Mouse (Mus musculus) c-Kit-positive CD71-positive TER-119-negative erythroid progenitor cells, embryonic 14.5 days (primary cell): Measurements from ENCODE around the gene Cd27.
"Not testable (repeated sequence)": the region's sequence is repeated elsewhere in the genome, so short reads cannot be mapped to it uniquely, and the experiment has no call there.

Experiments used
- DNase-seq: peaks from one replicate; pipeline ENCODE4 v3.0.0-alpha.2; 2013; ENCODE audit warnings: low read depth

Gene Cd27

DNA sequence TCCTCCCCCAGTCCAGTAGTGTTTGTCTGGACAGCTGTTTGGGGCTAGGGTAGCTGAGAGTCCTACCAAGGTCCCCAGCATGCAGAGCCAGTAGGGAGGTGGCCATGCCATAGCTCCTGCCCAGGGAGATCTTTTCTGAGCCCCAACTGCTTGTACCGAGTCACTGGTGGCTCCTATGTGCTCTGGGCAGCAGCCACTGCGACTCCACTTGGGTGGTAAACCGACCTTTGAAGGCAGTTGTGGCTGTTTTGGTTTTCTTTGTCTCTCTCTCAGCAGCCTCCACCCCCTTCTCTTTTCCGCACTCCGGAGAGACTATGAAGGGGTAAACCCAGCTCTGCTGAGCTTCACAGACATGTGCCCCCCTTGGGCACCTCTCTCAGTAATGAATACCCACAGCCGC is at the start of gene Cd27:
TSS of gene Cd27 (minus strand) at position 229 of the 400 bp plus-strand sequence.
- no peak for DNase-seq

GRCm38 (mm10) chr6:125285890-125286289 is 49.1 kb upstream of the Cd27 start, which contains the start of gene Tuba3a:
Tuba3a (minus strand) TSS chr6:125286042.
- DNase-seq, result no peak

DNA sequence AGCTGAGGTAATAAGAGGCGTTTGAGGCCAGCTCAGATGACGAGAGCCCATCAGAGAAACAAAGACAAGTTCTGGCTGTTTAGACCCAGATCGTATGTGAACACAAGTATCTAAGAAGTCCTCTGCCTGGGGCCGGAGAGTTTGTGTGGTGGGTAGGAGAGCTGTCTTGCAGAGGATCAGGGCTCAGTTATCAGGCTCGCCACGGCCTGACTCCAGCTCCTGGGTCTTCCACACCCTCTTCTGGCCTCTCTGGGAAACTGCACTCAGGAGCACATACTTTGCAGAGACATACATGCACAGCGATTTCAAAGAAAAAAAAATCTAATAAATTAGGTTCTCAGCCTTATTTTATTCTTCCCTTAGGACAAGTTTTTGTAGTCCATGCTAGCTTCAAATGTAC is 47.9 kb upstream of the Cd27 start:
- DNase-seq, result no peak

- no peak for DNase-seq
These were observed 47.4 kb upstream of the Cd27 start for GRCm38 (mm10) chr6:125284250-125284649.

DNA sequence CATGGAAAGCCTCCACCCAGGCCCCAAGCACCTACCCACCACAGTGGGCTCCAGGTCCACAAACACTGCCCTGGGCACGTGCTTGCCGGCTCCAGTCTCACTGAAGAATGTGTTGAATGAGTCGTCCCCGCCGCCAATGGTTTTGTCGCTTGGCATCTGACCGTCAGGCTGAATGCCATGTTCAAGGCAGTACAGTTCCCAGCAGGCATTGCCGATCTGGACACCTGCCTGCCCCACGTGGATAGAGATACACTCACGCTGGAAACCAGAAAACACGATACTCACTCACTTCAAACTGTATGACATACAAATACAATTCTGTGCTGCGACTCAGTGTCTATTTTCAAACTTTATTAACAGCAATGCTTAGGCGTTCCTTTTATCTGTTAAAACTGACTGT is 45.9 kb upstream of the Cd27 start:
- DNase-seq, result not testable (repeated sequence)

DNA sequence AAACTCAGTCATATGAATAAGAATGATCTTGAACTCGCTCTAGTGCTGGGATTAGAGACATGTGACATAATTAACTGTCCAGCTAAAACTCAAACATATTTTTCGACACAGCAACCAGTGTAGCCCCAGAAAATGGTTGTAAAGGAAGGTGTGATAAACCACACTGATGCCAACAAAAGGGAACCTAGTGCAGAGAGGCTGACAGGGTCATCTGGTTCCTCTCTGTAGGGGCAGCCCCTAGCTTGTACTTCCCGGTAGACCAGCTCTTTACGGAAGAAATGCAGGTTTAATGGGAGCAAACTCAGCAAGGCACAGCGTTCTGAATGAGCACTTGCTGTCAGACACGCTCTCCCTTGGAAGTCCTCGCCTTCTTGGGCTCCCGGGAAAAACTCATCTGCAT is 42.9 kb upstream of the Cd27 start:
- DNase-seq, result no peak

DNA sequence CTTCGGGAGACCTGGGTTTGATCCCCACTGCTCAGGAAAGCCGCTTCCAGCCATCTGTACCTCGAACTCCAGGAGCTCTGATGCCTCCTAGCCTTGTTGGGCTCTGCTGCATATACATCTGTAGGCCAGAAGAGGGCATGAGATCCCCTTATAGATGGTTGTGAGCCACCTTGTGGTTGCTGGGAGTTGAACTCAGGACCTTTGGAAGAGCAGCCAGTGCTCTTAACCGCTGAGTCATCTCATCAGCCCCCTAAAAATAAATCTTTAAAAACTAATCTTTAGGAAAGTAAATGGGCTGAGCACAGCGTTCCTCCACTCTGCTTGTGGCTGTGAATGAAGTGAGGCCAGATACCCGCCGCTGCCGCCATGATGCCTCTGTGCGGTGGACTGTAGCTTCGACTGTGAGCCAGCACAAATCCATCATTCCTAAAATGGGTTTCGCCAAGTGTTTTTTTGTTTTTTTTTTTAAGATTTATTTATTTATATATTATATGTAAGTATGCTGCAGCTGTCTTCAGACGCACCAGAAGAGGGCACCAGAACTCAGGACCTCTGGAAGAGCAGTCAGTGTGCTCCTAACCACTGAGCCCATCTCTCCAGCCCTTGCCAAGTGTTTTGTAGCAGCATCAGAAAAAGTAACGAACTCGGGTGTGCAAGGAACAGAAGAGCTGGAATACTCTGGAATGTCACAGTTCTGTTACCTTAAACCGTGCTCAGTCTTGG is 38.2 kb upstream of the Cd27 start:
- DNase-seq, result no peak

DNA sequence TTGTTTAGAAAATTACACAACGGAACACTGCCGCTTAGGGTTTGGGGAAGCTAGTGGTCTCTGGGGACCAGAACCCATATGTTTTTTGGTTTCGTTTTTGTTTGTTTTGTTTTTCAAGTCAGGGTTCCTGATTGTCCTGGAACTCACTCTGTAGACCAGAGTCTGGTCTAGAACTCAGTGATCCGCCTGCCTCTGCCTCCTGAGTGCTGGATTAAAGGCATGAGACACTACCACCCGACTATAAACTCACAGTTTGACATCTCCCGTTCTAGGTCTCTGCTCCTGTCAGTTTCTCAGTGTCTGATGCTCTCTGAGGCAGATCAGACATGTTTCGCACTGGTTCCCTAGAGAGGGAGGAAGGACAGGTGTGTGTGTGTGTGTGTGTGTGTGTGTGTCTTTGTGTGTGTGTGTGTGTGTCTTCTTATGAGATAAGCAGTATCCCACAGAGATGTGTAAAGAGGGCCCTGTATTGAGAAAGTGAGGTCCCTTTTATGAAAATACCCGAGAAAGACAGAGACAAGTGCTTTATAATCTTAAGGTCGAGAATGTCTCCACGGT is 35.5 kb upstream of the Cd27 start:
- DNase-seq, result no peak

DNA sequence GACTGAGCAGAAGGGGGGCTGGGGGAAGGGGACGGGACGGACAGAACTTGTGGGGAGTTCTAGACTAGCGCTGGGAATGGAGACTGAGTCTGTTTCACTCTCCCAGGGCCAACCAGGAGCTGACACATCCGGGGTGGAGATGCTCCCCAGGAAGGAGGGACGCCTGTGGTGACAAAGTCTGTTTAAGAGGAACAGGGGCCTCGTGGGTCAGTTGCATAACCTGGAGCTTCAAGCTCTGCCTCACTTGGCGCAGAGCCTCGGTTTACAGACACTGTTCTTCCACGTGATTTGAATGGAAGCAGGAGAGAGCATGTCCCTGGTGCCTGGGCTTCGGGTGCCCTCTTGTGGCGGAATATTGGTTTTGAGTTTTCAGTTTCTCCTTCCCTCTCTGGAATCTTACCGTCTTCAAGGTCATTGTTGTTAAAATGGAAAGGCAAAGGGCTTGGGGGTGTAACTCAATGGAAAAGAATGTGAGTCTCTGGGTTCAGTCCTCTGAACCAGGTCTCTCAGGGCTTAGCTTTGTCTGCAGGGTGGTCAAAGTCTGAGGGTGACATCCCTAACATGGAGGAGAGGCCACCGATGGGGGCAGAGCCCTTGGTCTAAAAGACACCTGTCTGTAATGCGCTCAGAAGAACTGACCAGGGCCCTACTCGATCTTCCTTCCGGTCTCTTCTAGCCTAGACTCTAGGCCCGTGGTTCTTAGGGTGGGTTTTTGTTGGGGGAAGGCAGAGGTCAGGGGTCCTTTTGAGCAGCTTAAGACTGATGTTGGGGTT is 34.8 kb upstream of the Cd27 start:
- DNase-seq, result peak; percentile 75

- DNase-seq, result no peak
These were observed 32.0 kb upstream of the Cd27 start for GRCm38 (mm10) chr6:125268799-125269198.

- DNase-seq, result no peak
These were observed 30.7 kb upstream of the Cd27 start for GRCm38 (mm10) chr6:125267469-125267868.

DNA sequence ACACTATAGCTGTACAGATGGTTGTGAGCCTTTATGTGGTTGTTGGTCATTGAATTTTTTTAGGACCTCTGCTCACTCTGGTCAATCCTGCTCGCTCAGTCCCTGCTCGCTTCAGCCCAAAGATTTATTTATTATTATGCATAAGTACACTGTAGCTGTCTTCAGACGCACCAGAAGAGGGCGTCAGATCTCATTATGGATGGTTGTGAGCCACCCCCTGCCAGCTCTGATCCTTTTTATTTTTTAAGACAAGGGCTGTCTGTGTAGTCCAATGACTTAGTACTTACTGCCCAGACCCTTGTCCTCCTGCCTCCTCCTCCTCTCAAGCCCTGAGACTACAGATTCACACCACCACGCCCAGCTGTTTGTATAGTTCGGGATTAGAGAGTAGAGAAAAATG is 29.8 kb upstream of the Cd27 start:
- not testable (repeated sequence) for DNase-seq

GRCm38 (mm10) chr6:125266091-125266490 is 29.3 kb upstream of the Cd27 start:
- DNase-seq, result no peak

DNA sequence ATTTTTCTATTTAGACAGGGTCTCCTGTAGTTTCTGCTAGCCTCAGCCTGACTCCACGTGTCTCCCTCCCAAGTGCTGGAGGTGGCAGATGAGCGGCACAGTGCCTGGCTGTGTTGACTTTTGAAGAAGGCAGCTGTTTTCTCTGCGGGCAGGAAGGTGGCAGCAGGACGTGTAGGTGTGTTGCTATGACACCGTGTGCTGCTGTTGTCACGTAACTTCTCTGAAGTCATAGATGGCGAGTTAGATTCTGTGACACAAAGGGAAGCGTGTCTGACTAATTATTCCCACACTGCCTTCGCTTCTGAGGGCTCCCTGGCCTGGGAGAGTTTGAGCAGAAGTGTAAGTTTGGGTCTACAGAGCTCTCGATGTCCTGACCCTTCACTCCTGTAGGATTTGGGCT is 28.4 kb upstream of the Cd27 start:
- no peak for DNase-seq

GRCm38 (mm10) chr6:125264219-125264618 is 27.4 kb upstream of the Cd27 start:
- no peak for DNase-seq

- no peak for DNase-seq
These were observed 23.3 kb upstream of the Cd27 start for GRCm38 (mm10) chr6:125260006-125260555.

DNA sequence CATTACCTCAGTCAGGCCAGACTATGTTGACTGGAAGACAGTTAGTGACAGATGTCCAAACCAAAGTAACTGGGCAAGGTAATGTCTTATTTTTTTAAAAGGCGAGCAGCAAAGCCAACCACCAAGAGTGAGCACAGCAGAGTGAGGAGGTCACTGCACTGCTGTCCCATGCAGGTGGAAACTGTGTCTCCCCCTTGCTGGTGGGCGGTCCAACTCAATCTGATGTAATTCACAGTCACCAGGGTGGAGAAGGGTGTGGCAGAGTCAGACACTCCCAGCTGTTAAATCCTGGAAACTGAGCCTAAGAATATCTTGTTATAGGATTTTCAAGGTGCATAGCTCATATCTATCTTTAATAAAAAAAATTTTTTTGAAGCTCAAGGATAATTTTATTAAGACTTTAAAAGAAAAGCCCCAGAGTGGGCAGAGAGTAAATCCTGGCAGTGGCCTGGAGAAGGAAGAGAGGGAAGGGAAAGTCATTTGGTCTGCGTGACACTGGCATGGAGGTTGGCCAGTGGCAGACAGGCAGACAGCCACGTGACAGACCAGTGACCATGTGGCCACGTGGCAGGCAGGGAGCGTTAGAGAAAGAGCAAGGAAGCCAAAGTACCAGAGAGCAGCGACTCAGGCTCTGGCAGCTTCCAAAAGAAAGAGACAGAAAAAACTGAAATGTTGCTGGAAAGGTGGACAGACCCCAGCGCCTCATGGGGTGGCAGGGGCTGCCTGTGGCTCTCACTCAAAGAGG is 19.6 kb upstream of the Cd27 start:
- DNase-seq, result no peak

DNA sequence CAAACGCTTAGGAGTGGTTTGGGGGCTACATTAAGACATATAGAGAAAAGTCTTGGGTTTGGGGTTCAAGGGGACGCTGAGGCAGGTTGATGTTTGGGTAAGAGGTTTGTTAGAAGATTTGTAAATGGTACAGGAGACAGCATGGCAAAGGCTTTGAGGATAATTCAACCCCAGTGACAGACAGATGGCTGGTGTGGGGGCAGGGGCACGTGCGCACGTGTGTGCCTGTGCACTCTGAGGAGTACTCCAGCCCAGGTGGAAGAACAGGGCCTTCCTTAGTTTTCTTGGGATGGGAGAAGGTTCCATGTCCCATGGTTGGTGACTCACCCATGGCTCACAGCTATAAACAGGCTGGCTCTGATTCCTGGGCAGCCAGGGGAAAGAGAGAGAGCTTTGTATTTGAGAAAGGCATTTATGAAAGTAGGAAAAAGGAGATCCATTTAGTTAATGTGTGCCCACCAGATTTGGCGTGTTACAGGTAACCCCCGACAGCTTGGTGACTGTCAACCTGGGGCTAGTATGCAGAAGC is 18.8 kb upstream of the Cd27 start:
- no peak for DNase-seq

DNA sequence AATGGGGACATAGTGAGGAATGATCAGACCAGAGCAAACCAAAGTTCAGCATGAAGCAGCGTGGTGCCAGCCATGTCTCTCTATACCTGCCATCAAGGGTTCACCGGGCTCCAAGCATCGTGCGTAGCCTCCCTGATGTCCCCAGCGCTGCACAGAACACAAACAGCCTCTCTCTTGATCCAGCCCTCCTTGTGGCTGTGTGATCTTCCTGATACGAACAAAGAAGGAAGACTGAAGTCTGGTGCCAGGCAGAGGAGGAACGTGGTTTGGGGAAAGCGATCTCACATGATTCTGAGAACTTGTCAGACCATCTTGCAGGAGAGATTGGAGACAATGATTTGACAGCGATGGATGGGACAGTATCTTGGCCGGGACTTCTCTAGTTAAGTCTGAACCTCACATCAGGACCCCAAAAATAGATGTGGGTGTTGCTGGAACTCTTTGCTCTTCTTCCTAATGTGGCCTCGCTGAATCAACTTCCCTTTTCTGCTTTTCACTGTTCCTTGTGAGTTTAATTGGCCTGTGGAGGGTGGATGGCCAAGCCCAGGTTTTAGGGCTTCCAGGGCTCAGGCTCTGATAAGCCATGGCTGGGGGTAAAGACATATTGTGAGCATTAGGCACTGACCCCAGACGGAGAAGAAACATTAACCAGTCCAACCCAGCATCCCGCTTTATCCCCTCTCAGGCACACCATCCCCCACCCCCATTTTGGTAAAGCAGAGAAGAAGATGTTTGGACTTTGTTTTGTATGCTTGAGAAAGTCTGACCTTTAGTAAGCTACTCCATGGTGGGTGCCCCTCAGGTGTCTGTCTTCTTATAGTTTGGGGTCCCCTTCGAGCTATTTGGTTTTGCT is 17.3 kb upstream of the Cd27 start:
- DNase-seq, result no peak

DNA sequence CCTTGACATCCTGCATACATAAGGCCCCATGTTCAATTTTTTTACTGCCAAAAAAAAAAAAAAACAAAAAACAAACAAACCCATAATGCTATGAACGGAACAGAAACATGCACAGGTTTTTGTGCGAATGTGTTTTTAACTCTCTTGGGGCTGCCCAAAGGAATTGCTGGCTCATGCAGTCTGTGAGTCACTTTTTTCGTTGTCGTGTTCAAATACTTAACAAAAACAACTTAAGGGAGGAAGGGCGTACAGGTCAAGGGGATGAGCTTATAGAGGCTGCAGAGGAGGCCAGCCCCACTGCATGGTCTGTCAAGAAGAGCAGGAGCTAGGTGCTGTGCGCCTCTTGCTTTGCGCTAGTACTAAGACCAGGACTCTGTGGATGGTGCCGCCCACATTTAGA is 15.9 kb upstream of the Cd27 start:
- DNase-seq, result no peak

DNA sequence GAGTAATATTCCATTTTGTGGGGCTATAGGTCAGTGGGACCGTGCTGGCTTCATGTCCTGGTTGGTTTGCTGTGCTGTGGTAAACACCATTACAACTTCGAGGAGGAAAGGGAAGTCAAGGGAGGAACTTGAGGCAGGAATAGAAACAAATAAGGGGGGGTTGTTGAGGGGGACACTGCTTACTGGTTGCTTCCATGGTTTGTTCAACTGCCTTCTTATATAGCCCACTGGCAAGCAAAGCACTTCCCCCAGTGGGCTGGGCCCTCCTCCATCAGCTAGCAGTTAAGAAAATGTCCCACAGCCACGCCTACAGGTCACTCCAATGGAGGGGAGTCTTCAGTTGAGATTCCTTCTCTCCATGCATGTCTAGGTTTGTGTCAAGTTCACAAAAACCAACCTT is 15.5 kb upstream of the Cd27 start:
- DNase-seq, result no peak
